Mouse (Mus musculus) CH12F3 (cell line): ENCODE measurements around the gene Secisbp2.

ENCODE experiments used
- in situ Hi-C: fragments of 300-500 bp; cut with MboI; formaldehyde crosslinking; loops from 2 replicates; pipeline ENCODE4 v1.14.3; 2020; ENCODE audit warnings: low sequenced_read_pairs

Secisbp2 gene

GRCm38 (mm10) chr13:51681076-51681475, 29.6 kb downstream of the Secisbp2 start:
- in situ Hi-C loops, result no loop called here

DNA sequence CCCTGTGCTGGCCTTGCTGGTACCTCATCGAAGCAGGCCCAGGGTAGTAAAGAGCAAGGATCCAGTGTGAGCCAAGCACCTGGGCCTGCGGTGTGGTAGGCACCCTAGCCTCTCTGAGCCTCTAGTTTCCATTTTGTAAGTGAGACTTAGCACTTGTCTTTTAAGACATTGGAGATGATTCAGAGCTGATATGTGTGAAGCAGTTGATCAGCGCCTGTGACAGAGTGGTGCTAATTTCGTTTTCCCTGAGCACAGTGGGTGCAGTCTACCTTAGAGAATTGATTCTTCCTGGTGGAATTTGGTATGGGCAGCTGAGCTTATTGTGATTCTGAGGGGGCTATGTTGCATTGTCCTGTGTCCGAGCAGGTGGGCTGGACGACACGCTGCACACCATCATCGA, 30.1 kb downstream of the Secisbp2 start:
- in situ Hi-C loops, result no loop called here

GRCm38 (mm10) chr13:51685290-51685966, 33.9 kb downstream of the Secisbp2 start:
- in situ Hi-C loops, result no loop called here

DNA sequence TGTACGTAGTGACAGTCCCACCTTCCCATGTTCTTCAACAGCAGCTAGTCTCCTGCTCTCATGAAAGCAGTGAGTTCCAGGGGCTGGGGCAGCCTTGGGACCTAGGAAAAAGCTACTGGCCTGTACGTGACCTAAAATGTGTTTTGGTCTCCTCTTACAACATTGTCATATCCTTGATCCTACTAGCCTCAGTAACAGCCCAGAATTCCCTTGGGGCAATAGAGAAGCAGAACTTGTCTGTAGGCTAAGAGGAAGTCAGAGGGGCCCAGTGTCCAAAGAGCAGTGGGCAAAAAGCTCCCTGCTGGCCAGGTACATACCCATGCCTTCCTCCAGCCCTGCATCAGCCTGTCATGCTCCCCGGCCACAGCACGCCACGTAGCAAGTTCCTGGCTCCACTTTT, 35.5 kb downstream of the Secisbp2 start:
- in situ Hi-C loops, result no loop called here

GRCm38 (mm10) chr13:51688688-51689087, 37.2 kb downstream of the Secisbp2 start:
- in situ Hi-C loops, result no loop called here

- in situ Hi-C loops, result no loop called here
These were observed 45.0 kb downstream of the Secisbp2 start for GRCm38 (mm10) chr13:51696481-51696880.

DNA sequence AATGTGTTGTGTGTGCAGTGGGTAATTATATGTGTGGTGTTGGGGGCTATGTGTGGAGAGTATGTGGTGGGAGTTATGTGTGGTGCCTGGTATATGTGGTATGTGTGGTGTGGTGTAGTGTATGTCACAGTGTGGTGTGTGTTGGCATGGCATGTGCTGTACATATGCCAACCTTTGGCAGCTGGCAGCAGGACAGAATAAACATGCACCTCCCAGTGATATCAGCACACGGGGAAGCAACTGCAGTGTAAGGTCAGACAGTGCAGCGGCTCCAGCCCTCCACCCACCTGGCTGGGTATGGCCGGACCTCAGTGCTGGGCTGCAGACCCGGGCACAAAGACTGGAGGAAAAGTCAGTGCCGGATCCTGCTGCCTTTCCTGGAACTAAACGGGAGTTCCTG, 46.0 kb downstream of the Secisbp2 start:
- in situ Hi-C loops, result no loop called here

DNA sequence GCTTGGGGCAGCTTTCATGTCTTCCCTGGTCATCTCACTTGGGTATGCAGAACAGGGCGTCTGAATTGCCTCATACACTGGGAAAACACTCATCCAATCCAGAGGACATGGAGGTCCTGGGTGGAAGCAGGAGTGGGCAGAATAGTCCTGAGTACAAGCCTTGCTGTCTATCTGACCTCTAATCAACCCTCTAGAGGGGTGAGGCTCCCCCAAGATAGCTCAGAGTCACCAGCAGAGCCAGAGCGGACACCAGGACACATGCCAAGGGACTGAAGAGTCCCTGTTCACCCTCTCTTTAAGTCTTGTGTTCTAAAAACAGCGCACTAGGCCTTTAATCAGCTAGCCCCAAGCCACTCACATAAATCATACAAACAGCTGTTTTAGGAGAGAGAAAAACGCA, 46.4 kb downstream of the Secisbp2 start:
- in situ Hi-C loops, result no loop called here

- in situ Hi-C loops, result no loop called here
These were observed 46.8 kb downstream of the Secisbp2 start for GRCm38 (mm10) chr13:51698318-51698717.

- in situ Hi-C loops, result no loop called here
These were observed 52.4 kb downstream of the Secisbp2 start for GRCm38 (mm10) chr13:51703893-51704292.

DNA sequence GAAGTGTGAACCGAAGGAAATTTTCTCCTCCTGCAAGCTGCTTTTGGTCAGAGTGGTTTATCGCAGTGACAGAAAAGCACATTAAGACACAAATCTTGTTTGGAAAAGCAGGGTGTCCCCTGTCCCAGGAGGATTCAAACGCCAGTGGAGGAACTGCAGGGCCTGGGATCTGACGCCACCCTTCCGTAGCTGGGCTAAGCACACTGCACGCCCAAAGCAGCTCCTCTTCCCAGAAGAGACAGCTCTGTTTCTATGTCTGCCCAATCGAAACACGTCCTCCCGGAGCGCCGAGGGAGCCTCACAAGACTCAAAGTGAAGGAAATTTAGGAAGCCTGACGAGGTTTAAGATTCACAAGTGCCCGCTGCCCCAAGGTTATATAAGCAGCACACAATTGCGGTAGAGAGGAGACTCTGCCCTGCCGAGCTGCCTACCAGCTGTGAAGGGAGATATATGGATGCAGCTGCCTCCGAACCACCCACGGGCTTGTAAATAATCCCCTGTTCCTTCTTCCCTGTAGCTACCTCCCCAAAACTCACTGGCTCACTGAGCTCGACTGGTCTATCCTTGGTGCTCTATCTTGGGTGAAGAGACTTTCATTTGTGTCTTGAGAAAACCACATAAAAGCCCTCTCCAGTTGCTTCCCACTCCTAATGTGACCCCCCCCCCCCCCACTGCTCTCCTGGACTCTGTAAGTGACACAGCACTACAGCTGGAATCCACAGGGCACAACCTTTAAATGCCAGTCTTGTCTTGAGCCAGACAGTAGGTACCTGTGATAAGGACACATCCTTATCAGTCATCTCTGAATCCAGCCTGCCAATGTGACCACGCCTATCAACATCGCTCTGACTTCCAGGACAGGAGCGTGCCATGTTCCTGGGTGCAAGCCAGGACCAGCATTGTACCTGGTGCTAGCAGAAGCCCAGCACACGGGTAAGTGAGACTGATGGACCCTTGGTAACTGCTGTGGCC, 54.7 kb downstream of the Secisbp2 start:
- in situ Hi-C loops, result no loop called here

DNA sequence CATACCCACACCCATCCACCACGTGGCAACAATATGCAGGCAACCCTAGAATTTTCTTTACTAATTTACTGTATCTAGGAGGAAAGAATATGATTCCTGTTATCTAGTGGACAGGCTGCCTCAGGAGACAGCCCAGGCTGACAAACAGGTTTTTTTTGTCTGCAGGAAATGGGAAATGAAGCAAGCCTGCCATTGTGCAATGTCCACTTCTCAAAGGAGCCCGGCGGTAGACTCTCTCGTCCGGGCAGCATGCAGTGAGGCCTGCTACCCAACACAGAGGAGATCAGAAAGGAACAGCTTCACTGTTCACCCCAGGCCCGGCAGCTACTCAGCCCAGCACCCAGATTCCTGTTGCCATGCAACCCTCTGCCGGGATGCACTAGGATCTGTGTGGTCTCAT, 59.2 kb downstream of the Secisbp2 start:
- in situ Hi-C loops, result no loop called here

DNA sequence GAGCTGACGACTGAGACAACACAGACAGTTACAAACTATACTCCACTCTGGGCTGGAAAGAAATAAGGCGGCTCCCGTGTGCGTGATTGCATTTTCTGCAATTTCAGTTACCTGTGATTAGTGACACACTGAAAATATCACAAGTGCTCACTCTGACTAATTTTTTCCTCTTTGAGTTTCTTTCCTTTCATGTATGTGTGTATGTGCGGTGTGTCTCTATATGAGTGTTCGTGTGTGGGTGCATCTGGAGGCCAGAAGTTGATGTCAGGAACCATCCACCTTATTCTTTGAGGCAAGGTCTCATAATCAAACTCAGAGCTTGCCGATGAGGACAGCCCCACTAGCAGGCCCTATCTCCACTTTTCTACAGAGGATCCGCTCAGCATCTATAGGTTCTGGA, 60.5 kb downstream of the Secisbp2 start:
- in situ Hi-C loops, result no loop called here

DNA sequence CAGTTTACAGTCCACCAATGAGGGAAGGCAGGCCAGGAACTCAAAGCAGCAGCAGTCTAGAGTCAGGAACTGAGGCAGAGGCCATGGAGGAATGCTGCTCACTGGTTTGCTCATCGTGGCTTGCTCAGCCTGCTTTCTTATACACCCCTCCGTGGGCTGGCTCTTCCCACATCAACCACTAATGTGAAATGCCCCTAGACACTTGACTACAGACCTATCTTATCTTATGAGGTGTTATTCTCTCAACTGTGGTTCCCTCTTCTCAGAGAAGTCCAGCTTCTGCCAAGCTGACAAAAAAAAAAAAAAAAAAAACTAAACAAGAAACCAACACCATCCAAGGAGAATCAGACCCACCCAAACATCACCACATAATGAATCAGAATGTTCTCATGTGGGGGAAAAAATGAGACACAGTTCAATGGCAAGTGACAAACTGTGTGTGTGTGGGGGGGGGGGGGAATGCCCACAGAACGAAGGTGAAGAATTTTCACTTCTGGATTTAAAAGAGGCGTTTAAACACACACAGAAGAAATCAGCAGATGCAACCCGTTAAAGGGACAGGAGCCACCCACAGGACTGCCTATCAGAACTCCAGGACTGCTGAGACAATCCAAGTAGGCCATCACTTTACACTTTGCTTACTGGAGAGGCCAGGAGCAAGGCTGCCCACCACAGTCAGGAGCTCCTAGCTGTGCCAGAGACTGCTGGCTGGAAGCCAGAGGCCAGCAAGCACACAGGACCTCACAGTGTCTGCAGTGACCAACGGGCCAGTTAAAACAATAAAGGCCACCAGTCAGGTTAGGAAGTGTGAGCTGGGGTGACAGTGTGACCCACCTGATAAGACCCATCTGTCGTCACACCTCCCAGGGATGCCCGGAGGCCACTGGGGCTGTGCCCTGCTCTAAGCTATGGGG, 65.1 kb downstream of the Secisbp2 start:
- in situ Hi-C loops, result no loop called here

- in situ Hi-C loops, result no loop called here
These were observed 67.8 kb downstream of the Secisbp2 start for GRCm38 (mm10) chr13:51719256-51719655.

DNA sequence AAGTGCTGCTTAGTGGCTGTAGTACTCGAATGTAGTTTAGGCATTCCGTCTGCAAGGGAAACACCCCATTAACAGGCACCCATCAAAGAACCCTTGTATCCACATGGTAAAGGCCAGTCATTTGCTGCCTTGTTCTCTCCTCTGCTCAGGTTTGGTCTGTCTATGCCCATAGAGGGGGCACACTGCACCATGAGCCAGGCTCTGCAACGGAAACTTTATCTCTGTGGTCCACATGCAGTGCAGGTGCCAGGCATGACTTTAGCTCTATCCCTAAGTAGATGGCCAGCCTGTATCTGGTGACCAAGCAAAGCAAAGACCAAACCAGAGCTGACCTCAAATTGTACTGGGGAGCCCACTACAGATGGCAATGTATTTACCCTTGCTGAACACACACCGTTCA, 69.1 kb downstream of the Secisbp2 start:
- in situ Hi-C loops, result no loop called here

DNA sequence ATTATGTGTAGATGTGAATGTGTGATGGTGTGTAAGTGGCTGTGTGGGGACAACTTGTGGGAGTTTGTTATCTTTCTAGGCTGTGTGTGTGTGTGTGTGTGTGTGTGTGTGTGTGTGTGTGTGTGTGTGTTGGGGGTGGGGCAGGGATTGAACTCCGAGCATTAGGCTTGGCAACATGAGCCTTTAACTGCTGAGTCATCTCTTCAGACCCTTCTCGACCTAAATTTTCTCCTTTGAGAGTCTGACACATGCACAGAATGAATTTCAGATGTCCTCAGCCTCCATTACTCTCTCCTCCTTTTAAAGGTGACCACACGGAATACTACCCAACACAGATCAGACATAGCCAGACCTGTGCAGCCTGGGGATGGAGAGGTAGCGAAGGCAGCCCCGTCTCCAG, 71.6 kb downstream of the Secisbp2 start:
- in situ Hi-C loops, result no loop called here

GRCm38 (mm10) chr13:51724566-51724965, 73.1 kb downstream of the Secisbp2 start:
- in situ Hi-C loops, result no loop called here

GRCm38 (mm10) chr13:51725446-51725845, 73.9 kb downstream of the Secisbp2 start:
- in situ Hi-C loops, result no loop called here

DNA sequence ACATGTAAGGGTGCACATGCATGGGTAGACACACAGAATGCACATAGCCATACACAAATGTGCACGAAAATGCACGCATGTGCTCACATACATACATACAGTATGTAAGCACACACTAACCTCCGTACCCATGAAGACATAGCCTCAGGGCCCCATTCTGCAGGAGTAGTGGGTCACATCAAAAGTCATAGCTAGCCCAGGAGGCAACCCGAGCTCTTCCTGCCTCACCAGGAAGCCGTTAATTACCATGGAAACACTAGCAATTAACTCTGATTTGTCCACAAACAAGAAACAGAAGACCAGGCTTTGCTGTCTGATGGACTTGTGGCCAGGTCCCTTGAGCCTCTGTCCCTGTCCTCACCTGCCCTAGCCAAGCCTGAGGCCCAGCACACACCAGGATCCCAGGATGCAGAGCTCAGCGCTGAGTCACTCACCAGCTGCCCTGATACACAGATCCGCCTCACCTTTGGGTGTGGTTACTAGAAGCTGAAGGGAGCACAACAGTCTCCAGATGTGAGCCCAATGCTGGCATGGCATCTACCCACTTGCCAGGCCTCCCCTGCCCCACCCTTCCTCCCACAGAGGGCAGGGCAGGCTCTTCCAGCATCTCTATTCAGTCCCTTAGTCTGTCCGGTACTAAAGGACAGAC, 74.6 kb downstream of the Secisbp2 start:
- in situ Hi-C loops, result no loop called here

GRCm38 (mm10) chr13:51727364-51727763, 75.9 kb downstream of the Secisbp2 start:
- in situ Hi-C loops, result no loop called here
